Mouse (Mus musculus): ENCODE data around the gene Cyp2w1.

The Cyp2w1 gene

GRCm38 (mm10) chr5:139364911-139365571 lies 12.6 kb downstream of the Cyp2w1 start:
- peak; percentile 43 for DNase-seq (ENCODE audit: low read depth)

GRCm38 (mm10) chr5:139365827-139366226 lies 13.4 kb downstream of the Cyp2w1 start:
- DNase-seq (ENCODE audit: low read depth): peak; percentile 32

- DNase-seq (ENCODE audit: low read depth): peak; percentile 21
Observed at GRCm38 (mm10) chr5:139366484-139366883, 14.1 kb downstream of the Cyp2w1 start.

- peak; percentile 53 for DNase-seq (ENCODE audit: low read depth)
Observed at GRCm38 (mm10) chr5:139367884-139368458, 15.6 kb downstream of the Cyp2w1 start.

GRCm38 (mm10) chr5:139368638-139369320 lies 16.4 kb downstream of the Cyp2w1 start:
- no peak for DNase-seq (ENCODE audit: low read depth)

- DNase-seq (ENCODE audit: low read depth): no peak
Observed at GRCm38 (mm10) chr5:139370336-139370735, 17.9 kb downstream of the Cyp2w1 start.

GRCm38 (mm10) chr5:139371118-139371517 lies 18.7 kb downstream of the Cyp2w1 start:
- no peak for DNase-seq (ENCODE audit: low read depth)

GRCm38 (mm10) chr5:139371631-139372401 lies 19.4 kb downstream of the Cyp2w1 start:
- DNase-seq (ENCODE audit: low read depth): peak; percentile 94

- DNase-seq (ENCODE audit: low read depth): peak; percentile 31
Observed at GRCm38 (mm10) chr5:139373126-139373525, 20.7 kb downstream of the Cyp2w1 start.

GRCm38 (mm10) chr5:139373889-139374444 lies 21.6 kb downstream of the Cyp2w1 start:
- peak; percentile 11 for DNase-seq (ENCODE audit: low read depth)

- no peak for DNase-seq (ENCODE audit: low read depth)
Observed at GRCm38 (mm10) chr5:139374841-139375240, 22.4 kb downstream of the Cyp2w1 start.

GRCm38 (mm10) chr5:139377468-139378270 lies 25.3 kb downstream of the Cyp2w1 start, which contains the start of gene Gpr146:
Gene Gpr146 (plus strand): TSS chr5:139377697.
- DNase-seq (ENCODE audit: low read depth): peak; percentile 80

- DNase-seq (ENCODE audit: low read depth): no peak
Observed at GRCm38 (mm10) chr5:139378271-139378556, 25.8 kb downstream of the Cyp2w1 start.

GRCm38 (mm10) chr5:139378986-139379629 lies 26.7 kb downstream of the Cyp2w1 start:
- DNase-seq (ENCODE audit: low read depth): peak; percentile 38

- peak; percentile 53 for DNase-seq (ENCODE audit: low read depth)
Observed at GRCm38 (mm10) chr5:139379771-139380384, 27.5 kb downstream of the Cyp2w1 start.

GRCm38 (mm10) chr5:139380385-139381248 lies 28.2 kb downstream of the Cyp2w1 start:
- DNase-seq (ENCODE audit: low read depth): peak; percentile 75

GRCm38 (mm10) chr5:139381586-139382513 lies 29.4 kb downstream of the Cyp2w1 start:
- peak; percentile 91 for DNase-seq (ENCODE audit: low read depth)

GRCm38 (mm10) chr5:139382760-139383159 lies 30.3 kb downstream of the Cyp2w1 start:
- peak; percentile 93 for DNase-seq (ENCODE audit: low read depth)

Data from naive thymus-derived CD4-positive, alpha-beta T cell, adult 2 months (primary cell).